Mouse (Mus musculus) 3T3-L1 (cell line): ENCODE data around the gene Gm13102.
"Not testable (repeated sequence)": the region's sequence is repeated elsewhere in the genome, so short reads cannot be mapped to it uniquely, and the experiment has no call there.

Source experiments
- DNase-seq: peaks from one replicate; pipeline ENCODE4 v3.0.0-alpha.2; 2015; ENCODE audit warnings: low read depth, low spot score

Gm13102 gene

DNA sequence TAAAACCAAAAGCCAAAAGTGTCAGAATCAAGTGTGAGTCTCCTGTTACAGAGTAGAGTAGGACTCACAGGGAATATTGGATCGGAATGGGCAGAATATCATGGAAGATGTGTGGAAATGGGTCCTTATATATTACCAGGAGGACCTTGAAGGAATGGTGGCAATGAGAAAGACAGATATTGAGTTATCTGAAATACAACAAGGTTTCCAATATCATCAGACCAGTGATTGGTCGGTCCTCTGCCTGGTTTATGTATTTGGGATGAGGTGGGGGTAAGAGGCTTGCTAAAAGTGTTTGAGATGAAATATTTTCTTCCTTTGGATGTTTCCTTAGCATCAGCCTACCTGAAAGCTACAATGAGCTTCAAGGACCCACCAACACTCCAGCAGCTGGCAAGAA lies at the start of gene Gm13102:
Gene Gm13102, plus strand, starts transcription at position 301 of the 400 bp plus-strand sequence.
- DNase-seq, result not testable (repeated sequence)

DNA sequence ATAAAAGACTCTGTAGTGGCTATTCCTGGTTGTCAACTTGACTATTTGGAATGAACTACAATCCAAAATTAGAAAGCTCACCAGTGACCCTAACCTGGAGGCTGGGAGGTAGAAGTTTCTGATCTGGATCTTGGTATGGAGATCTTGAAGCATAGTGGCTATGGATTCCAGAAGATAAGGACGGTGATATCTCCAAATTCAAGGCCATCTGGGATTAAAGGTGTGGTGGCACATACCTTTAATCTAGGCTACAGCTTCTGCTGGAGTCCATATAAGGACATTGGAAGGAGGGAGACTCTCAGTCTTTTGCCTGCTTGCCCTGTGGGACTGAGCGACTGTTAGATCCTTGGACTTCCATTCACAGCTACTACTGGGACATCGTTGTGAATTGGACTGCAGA lies 47.4 kb upstream of the Gm13102 start, which contains the start of gene Pramel4:
Gene Pramel4, plus strand, starts transcription at position 301 of the 400 bp plus-strand sequence.
- not testable (repeated sequence) for DNase-seq
